Mouse (Mus musculus): ENCODE data around the gene Slc38a3.

Gene Slc38a3

DNA sequence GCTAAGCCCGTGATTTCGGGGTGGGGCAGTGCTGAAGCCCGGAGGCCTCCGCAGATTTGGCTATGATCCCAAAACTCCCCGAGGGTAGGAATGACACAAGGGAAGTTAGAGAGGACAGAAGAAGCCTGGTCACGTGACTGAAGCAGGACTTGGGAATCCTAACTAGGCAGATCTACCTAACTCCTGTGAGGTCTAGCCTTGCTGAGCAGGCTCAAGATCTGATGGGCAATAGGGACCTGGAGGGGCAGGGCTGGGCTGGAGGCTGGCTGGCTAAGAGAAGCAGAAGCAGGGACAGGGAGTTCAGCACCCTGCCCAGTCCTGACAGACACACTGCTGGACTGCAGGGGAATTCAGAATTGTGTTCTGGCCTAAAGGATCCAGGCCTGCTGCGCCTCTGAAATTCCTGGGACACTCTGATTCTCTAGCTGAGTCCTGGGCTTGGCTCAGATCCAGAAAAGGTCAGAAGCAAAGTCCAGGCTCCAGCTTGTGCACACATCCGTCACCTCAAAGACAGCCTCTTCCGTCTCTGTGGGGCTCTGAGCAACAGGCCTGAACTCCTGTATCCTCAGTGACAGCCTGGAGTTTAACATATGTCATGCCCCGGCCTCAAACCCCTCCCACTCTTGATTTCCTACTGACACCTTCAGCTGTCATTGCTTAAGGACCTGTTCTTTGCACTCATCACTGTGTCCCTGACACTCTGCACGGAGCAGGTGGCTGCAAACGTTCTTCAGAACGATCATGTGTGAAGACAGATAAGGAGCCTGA is 50.4 kb downstream of the Slc38a3 start:
- peak; percentile 76 for DNase-seq (ENCODE audit: low spot score)

DNA sequence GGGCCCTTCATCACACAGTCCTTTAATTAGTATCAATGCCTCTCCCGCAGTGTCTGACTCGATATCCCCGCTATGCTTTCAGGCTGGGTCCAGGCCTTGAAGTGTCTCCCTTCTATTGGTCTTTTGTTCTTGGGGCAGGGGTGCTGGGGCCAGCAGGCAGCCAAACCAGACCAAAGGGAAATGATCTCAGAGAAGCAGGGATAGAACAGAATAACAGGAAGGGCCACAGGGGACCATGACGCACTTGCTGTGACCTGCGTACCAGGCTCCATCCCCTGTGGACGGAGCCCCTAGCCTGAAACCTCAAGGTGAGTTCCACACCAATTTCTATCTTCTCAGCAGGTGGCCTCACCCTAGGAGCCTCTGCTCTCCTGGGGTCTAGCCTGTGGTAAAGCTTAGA is 51.2 kb downstream of the Slc38a3 start:
- DNase-seq (ENCODE audit: low spot score), result no peak

DNA sequence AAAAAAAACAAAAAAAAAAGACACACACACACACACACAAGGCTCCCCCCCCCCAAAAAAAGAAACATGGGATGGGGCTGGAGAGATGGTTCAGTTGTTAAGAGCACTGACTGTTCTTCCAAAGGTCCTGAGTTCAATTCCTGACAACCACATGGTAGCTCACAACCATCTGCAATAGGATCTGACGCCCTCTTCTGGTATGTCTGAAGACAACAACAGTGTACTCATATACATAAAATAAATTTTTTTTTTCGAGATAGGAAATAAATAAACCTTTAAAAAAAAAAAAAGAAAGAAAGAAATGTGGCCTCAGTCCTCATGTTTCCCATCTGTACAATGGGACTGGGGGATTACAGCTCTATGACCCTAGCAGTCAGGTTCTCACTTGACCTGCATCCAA is 51.9 kb downstream of the Slc38a3 start:
- no peak for DNase-seq (ENCODE audit: low spot score)

- peak; percentile 52 for DNase-seq (ENCODE audit: low spot score)
Measured at GRCm38 (mm10) chr9:107615035-107615434, 54.3 kb downstream of the Slc38a3 start.

DNA sequence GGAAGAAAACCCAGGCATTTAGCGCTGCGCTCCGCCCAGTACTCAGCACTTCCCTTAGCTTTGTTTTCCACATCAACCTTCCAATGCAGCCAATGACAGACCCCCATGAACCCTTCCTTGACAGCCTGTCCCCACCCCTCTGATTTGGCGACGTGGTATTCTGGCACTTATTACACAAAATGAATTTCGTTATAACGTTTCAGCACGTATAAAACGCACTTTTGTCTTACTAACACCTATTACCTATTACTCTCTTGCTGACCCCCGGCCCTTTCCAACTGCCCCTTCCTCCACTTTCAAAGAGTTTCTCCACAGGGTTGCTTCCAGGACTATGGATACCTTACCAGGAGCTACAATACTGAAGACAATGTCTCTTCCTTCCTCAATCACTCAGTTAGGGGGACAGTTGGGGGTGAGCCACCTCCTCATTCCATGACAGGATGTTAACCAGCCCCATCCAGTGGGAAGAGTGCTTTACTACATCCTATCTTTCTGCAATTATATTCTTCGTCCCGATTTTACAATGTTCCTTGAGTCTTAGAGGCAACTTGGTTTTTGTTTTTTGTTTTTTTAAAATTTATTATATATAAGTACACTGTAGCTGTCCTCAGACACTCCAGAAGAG is 56.3 kb downstream of the Slc38a3 start:
- no peak for DNase-seq (ENCODE audit: low spot score)

- DNase-seq (ENCODE audit: low spot score), result peak; percentile 97
Measured at GRCm38 (mm10) chr9:107612191-107612944, 57.0 kb downstream of the Slc38a3 start.

GRCm38 (mm10) chr9:107611456-107612190 is 57.7 kb downstream of the Slc38a3 start:
- DNase-seq (ENCODE audit: low spot score), result no peak

GRCm38 (mm10) chr9:107609433-107609830 is 59.9 kb downstream of the Slc38a3 start:
- no peak for DNase-seq (ENCODE audit: low spot score)

DNA sequence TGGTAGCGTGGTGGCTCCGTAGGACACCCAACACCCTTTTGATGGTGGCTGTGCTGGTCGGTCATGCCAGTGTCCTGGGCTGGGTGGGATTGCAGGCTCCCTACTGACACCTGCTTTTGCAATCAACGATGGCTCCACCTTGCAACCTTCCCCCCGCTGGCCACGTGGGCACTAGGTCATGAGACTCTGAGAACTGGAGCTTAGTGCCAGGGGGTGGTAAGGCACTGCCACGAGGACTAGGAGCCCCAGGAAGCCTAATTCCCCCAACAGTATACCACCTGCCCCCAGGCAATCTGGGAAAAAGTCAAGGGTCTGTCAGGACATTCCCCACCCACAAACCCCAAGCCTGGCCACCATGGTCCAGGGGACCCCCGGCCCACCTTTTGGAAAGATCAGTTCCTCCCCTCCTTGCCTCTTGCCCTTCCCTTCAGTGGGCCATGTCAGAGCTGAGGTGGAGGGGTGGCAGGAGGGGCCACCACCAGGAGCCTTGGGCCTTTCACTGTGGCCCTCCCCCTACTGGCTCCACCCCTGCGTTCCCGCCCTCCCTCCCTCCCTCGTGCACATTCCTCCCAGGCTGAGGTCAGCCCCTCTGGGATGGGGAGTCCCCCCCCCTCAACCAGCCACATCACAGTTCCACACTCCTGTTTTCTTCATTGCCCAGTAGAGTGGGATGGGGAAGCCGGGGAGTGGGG is 60.4 kb downstream of the Slc38a3 start, which contains the start of gene Sema3b:
TSS of gene Sema3b (minus strand) at position 489 of the 692 bp plus-strand sequence.
- DNase-seq (ENCODE audit: low spot score), result no peak

DNA sequence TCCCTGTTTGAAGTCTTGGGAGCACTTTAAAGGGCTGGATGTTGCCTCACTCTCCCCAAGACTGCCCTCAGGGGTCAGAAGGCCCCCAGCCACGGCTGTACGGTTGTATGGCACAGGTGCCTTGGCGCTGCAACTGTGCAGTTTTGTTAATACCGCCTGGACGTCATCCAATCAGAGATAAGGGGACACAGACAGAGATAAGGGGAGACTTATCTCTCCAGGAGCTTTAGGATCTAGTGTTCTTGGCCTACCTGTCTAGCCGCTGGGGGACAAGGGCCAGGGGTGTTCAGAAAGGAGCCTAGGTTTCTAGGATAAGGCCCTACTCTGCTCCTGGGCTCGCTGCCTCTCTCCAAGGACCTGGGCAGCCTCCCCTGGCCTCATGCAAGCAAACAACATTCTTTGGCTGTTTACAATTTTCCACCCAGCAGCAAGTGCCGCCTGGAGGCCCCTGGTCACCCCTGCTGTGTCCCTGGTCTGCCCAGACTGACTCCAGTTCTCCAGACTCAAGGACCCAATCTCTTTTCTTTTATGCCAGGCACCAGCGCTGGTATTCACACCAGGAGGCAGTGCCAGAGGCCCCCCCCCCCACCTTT is 61.6 kb downstream of the Slc38a3 start:
- no peak for DNase-seq (ENCODE audit: low spot score)

- DNase-seq (ENCODE audit: low spot score), result no peak
Measured at GRCm38 (mm10) chr9:107607036-107607435, 62.3 kb downstream of the Slc38a3 start.

- no peak for DNase-seq (ENCODE audit: low spot score)
Measured at GRCm38 (mm10) chr9:107606591-107606990, 62.7 kb downstream of the Slc38a3 start.

GRCm38 (mm10) chr9:107605041-107605661 is 64.2 kb downstream of the Slc38a3 start:
- no peak for DNase-seq (ENCODE audit: low spot score)

DNA sequence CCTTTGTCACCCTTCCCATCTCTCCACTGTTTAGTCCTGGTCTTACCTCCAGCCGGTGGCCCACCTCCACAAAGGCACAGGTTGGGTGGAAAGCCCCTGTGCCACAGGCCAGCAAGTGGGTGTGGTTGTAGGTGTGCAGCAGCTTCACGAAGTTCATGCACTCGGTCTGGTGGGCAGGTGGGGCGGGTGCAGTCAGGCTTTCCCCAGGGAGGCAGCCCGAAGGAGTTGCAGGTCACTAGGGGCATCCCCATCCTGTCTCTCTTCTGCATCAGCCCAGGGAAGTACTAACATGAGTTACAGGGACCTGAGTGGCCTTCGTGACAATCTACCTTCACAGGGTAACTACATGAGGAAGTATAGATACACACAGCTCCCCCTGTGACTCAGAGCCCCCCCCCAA is 66.1 kb downstream of the Slc38a3 start:
- no peak for DNase-seq (ENCODE audit: low spot score)

DNA sequence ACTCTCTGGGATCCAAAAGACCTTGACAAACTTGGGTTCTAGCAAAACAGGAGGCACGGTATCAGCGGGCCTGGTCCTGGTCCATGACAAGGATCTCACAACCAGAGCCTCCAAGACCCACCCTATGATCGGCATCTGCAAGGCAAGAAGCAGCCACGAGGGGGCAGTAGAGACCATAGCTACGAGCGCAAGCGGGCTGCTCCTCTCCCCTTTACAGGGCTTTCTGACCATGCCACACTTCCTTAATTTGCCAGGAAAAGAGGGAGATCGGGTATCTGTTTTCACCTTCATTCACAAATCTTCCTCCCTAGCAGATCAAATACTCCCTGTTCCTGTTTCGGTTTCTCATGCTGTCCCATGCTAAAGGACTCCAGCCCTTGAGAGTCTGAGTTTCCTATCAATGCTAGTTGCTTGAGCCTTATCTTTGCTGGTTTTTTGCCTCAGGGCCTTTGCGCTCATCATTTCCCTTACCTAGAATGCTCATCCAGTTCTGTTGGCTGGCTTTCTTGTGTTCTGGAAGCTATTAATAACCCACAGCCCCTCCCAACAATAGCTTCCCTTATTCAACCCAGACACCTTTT is 67.2 kb downstream of the Slc38a3 start:
- peak; percentile 89 for DNase-seq (ENCODE audit: low spot score)

DNA sequence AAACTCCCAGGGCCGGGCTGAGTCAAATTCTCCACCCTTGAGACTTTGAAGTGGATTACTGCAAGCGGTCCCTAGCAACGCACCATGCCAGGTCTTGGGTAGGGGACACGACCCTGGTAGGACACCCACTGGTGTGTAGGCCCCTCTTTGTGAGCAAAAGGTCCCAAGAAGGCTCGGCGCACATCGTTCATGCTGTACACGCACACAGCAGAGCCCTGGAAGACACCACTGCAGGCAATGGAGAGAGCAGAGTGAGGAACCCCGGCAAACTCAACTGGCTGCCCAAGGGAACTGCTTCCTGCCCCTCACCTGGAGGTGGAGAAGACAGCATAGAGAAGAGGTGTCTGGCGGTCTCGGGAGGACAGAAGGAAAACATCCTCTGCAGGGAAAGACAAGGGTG is 68.1 kb downstream of the Slc38a3 start:
- DNase-seq (ENCODE audit: low spot score), result no peak

DNA sequence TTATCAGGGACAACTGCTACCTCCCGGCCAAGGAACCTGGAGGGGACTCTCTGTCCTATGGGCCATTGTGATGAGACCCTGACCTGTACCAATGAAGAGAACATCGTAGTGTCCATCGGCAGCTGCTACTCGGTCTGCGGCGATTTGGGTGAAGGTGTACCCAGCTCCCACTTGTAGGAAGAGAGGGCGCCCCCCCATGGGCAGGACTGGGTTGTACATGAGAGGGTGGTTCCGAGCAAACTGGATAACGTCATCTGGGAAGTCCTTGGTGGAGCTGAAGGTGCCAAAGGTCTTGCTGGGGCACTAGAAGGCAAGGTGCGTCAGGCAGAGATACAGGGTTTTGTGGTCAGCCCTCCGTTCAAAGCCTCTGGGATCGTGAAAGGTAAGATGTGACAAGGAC is 68.6 kb downstream of the Slc38a3 start:
- no peak for DNase-seq (ENCODE audit: low spot score)
